Mouse (Mus musculus) gastrocnemius, postnatal 36 days (tissue): ENCODE results near the gene Synpo2l. TPM values are rescaled to one million over a fixed set of nuclear protein-coding genes. Genes with fewer than 3 reads are reported as not detected.
A peak's percentile ranks its signal among the peaks of the same experiment; 100 is the strongest.
"Not testable (repeated sequence)": the region's sequence is repeated elsewhere in the genome, so short reads cannot be mapped to it uniquely, and the experiment has no call there.

ENCODE experiments used
- DNase-seq, 2 experiments: peaks; one replicate each; pipeline ENCODE4 v3.0.0; 2022
- intact Hi-C: fragments of 180-260 bp; cut with DNase I; formaldehyde crosslinking; loops from one replicate; pipeline ENCODE4 v1.15.1; 2025
- long read RNA-seq, 2 experiments: library from polyadenylated mRNA; stranded (forward); transcript quantifications; one replicate each; pipeline ENCODE4 v2.0.0; 2021
- total RNA-seq, 2 experiments: library from RNA; stranded (reverse); gene quantifications; 2 replicates each; pipeline ENCODE4 v1.2.3; 2021

The Synpo2l gene
- 100 to 1,000 TPM; 158 to 184 TPM for total RNA-seq
- long read RNA-seq, experiment 1, transcript Synpo2l-202 (4 exons, 3,979 nt) = major isoform, 16 of 80 reads
- long read RNA-seq, experiment 1, transcript Synpo2l-203 (2 exons, 3,696 nt) = minor isoform, 6 of 80 reads
- long read RNA-seq, experiment 1, partial matches to known transcripts = 4 of 80 reads
- long read RNA-seq, experiment 1, other reads (novel, unspliced or antisense) = 54 of 80 reads
- long read RNA-seq, experiment 2, transcript Synpo2l-202 (4 exons, 3,979 nt) = major isoform, 18 of 128 reads
- long read RNA-seq, experiment 2, transcript Synpo2l-203 (2 exons, 3,696 nt) = minor isoform, 8 of 128 reads
- long read RNA-seq, experiment 2, partial matches to known transcripts = 6 of 128 reads
- long read RNA-seq, experiment 2, other reads (novel, unspliced or antisense) = 96 of 128 reads

DNA sequence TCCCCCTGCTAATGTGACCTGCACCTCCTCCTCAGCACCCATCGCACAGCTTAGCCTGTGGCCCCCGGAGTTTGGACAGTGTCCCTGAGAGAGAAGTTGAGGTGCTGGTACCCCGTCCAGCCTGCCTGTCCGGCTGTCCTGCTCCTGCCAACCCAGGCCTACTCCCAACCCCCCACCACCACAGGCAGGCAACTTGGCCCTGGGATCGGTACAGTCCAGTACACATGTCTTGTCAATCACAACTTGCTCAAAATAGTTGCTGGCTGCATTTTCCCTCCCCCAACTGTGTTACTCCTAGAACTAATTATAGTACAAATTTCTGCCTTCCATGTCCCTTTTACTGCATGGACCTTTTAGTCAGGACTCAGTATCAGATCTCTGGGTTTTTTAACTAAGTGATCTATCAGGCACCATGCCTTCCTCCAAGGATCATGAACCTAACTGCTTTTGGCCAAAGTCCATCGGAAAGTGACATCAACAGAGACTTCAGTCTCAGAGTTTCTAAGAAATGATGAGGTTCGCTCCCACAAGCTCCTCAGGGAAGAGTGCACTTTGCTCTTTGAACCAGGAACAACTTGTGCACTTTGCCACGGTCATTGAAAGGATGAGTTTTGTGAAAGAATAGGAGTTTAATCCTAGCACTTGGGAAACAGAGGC is at the start of gene Synpo2l:
TSS of gene Synpo2l (minus strand) at position 201 of the 657 bp plus-strand sequence.
- peak; percentile 52 to 64 for DNase-seq
- intact Hi-C loops = no loop called here

- peak in 1 of 2 experiments; percentile 13 for DNase-seq
- intact Hi-C loops = no loop called here
Measured at GRCm38 (mm10) chr14:20713832-20714231, 45.7 kb upstream of the Synpo2l start.

DNA sequence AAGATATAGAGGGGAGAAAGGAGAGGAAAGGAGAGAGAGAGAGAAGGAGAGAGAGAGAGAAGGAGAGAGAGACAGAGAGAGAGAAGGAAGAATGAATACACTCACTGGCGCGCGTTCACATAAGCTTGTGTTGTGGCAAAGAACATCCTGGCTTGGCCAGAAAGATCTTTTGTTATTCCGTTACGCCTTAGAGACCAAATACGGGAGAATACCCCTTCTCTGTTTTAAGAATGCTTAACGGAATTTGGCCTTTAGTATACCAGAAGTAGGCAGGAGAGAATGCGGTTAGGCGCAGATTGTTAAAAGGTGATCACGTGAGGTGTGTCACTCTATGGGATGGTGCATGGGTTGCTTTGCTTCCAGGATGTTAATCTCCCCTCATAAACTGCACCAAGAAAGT is 40.1 kb upstream of the Synpo2l start:
- DNase-seq = no peak
- intact Hi-C loops = no loop called here

- intact Hi-C loops = no loop called here
- peak; percentile 84 to 87 for DNase-seq
Measured at GRCm38 (mm10) chr14:20707201-20708190, 39.3 kb upstream of the Synpo2l start, which contains the start of gene Zswim8. Zswim8 (plus strand) TSS chr14:20707552.

DNA sequence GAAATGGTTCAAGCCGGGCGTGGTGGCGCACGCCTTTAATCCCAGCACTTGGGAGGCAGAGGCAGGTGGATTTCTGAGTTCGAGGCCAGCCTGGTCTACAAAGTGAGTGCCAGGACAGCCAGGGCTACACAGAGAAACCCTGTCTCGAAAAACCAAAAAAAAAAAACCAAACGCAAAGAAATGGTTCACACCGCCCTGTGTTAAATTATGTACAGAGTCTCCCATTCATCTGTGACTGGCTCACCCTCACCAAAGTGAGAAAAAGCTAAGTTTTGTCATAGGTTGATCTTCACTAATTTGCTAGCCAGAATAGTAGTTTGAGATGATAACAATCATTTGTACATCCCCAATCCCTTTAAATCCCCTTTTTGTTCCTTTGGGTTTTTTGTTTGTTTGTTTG is 35.3 kb upstream of the Synpo2l start:
- intact Hi-C loops, DNase-seq: not testable (repeated sequence)

DNA sequence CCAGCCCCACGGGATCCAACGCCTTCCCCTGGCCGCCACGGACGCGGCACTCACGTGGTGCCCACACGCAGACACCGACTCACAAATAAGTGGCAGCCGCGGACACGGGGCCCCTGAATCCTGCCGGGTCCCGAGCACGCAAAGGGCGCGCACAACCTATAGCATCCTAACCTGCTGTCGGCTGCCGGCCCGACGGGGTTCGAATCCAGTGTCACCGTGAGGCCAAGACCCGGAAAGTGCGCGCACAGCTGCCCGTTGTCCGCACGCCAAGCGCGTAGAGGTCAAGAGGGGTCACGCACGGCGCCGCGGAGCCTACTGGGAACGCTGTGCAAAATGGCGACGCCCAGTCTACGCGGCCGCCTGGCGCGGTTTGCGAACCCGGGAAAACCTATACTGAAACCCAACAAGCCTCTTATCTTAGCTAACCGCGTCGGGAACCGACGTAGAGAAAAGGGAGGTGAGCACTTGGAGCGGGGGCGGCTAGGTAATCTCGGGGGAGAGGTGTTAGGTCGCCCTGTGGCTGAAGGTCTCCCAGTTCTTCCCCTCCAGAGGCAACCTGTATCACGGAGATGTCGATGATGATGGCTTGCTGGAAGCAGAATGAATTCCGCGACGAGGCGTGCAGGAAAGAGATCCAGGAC is 34.7 kb upstream of the Synpo2l start, which contains the start of gene Chchd1:
TSS of gene Chchd1 (plus strand) at position 266 of the 641 bp plus-strand sequence.
- DNase-seq = peak; percentile 85 to 91
- intact Hi-C loops = no loop called here

DNA sequence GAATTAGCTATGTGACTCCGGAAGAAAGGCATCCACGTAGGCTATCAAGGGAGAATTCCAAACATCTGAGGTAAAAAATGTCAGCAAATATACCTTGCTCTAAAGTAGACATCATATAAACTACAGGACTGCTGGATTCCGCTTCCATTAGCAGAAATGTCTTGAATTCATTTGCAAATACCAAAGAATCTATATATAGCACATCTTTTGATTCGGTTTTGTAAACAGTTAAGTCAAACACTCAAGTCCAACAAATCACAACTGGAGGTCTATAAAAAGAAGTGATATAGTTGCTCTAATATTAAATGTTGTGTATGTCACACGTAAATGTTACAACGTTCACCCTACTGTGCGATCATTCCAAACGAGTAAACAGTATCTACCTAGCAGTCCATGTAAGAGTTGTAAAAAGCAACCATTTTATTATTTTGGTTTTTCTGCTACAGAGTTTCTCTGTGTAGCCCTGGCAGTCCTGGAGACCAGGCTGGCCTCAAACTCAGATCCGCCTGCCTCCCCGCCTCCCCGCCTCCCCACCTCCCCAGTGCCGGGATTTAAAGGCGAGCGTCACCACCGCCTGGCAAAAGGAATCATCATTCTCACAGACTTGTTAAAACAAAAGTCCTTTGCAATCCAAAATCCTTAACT is 34.1 kb upstream of the Synpo2l start:
- intact Hi-C loops = no loop called here

DNA sequence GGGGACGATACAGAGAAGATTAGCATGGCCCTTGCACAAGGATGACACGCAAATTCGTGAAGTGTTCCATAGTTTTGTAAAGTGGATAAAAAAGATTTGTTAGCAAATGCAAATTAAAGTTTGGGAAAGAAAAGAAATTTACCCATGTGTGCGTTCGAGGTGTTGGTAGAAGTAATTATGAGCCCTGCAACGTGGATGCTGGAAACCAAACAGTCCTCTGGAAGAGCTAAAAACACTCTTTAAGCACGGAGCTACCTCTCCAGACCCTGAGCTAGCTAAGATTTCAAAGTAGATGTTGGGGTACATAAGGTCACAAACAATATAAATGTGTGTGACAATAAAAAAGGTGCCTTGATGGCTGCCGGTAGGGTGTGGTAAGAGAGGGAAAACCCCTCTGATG is 33.4 kb upstream of the Synpo2l start:
- no peak for DNase-seq
- intact Hi-C loops = no loop called here

More for the DNA sequence above, 34.1 kb upstream of the Synpo2l start:
- no peak for DNase-seq

GRCm38 (mm10) chr14:20700362-20700761 is 32.2 kb upstream of the Synpo2l start:
- intact Hi-C loops = no loop called here
- DNase-seq = no peak

DNA sequence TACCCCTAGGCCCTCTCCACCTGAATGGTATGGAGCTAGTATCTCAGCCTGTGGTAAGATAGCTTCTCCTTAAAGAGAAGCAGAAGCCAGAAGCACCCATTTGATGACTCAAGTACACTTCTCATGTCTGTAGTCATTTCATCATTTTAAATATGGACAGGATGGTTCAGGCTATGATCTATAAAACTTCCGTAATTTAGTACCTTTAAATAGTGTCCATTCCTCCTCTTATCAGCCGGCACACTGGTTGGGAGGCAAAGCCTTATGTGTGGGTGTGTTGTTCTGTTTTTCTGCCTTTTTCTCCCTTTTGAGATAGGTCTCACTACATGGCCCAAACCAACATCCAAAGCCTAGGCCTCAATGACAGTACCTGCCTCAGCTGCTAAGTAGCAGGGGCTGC is 30.4 kb upstream of the Synpo2l start:
- no peak for DNase-seq
- intact Hi-C loops = no loop called here

DNA sequence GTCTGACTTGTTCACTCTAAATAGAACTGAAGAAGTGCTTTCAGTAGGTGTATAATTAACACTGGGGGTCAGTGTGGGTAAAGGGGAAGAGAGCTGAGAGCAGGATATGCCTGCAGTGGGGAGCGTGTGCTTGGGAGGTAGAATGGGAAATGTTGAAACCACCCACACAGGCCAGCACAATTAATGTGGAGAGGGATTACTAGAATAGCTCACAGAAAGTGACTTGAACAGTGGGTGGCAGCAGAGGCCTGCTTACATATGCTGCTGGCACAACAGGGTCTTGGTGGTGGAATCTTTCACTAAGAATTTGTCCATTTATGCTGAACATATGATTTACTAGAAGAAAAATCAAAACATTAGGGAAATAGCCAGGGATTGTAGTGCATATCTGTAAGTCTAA is 28.8 kb upstream of the Synpo2l start:
- intact Hi-C loops = no loop called here
- DNase-seq = no peak

GRCm38 (mm10) chr14:20695761-20696520 is 27.8 kb upstream of the Synpo2l start:
- intact Hi-C loops = no loop called here
- no peak for DNase-seq

- DNase-seq = peak; percentile 74 to 83
- intact Hi-C loops = no loop called here
Measured at GRCm38 (mm10) chr14:20694884-20695760, 27.0 kb upstream of the Synpo2l start, which contains the start of gene Fut11. Fut11 (plus strand) TSS chr14:20694968.

DNA sequence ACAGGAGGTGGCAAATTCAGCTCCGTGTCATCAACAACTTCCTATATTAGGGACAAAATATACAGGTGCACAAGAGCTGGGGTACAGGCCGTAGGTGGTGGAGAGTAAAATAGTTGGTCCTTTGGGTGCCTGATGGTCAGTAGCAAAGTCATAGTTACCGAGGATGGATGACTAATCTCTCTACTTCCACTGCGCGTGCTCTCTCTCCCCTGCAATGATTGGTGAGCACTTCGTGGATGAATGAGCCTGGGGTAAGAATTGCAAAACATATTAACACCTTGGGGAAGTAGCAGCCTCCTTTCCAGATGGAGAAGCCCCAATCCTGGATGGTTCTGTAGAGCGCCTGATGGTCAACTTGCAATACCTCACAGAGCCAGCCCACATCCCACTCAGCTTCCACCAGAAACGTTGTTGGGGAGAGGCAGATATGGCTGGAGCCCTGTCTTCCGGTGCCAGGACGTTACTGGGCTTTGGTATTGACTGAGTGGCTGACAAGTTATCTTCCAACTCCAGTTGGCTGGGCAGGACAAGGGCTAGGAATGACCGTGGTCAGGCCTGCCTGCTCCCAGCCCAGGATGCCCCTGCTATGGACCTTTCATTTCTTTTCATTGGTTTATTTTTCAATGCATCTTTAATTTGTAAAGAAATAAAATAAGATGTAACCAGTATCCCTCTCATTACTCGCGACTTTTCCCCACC is 26.2 kb upstream of the Synpo2l start:
- intact Hi-C loops = no loop called here

GRCm38 (mm10) chr14:20693589-20694101 is 25.5 kb upstream of the Synpo2l start:
- intact Hi-C loops = no loop called here
- no peak for DNase-seq

More for the DNA sequence above, 26.2 kb upstream of the Synpo2l start:
- no peak for DNase-seq

DNA sequence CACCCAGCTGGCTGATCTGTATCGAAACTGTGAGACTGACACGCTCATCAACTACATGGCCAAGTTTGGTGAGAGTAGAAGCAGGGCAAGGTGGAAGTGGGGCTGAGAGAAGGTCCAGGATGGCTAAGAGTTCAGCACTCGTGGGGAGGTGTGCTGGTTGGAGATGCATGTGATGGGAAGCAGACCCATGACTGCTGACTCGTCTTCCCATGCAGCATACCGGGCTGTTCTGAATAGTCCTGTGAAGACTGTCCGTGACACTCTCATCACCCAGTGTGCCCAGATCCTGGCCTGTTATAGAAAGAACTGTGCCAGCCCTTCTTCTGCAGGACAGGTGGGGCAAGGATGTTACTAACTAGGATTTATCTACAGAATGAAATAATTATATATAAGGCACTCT is 23.6 kb upstream of the Synpo2l start:
- intact Hi-C loops = no loop called here
- DNase-seq = no peak

GRCm38 (mm10) chr14:20689009-20689408 is 20.9 kb upstream of the Synpo2l start:
- intact Hi-C loops = no loop called here

More at GRCm38 (mm10) chr14:20689009-20689408, 20.9 kb upstream of the Synpo2l start:
- DNase-seq = no peak
